Mouse (Mus musculus): ENCODE results near the gene Vmn1r84. TPM values are rescaled to one million over a fixed set of nuclear protein-coding genes. Genes with fewer than 3 reads are reported as not detected.

Gene Vmn1r84
- not detected for total RNA-seq (2021)
- long read RNA-seq, experiment 1 = 0 reads
- long read RNA-seq, experiment 2 = 0 reads

GRCm38 (mm10) chr7:12369173-12369572 lies at the start of gene Vmn1r84:
Gene Vmn1r84 (minus strand): TSS chr7:12369273.
- intact Hi-C loops (cut with DNase I) = no loop called here
- no peak for DNase-seq

GRCm38 (mm10) chr7:12329381-12329780 lies 39.7 kb downstream of the Vmn1r84 start, which contains the start of gene Vmn1r83:
Gene Vmn1r83 (minus strand): TSS chr7:12329481.
- DNase-seq = no peak
- intact Hi-C loops (cut with DNase I) = no loop called here

Small RNAs within 50 kb of the gene (microRNA-seq; reads per million reads assigned to microRNA genes)
- gene Gm23521 = 0 reads per million in 2 experiments

Other genes starting within 250 kb of the Vmn1r84 start
- gene Vmn1r78, start 219.0 kb downstream of the Vmn1r84 start, total RNA-seq (2021) = not detected
- gene Vmn1r79, start 198.0 kb downstream of the Vmn1r84 start, total RNA-seq (2021) = not detected
- gene Vmn1r80, start 180.0 kb downstream of the Vmn1r84 start, total RNA-seq (2021) = not detected
- not detected for gene Vmn1r81, start 101.0 kb downstream of the Vmn1r84 start, total RNA-seq (2021)
- gene Vmn1r82, start 68.8 kb downstream of the Vmn1r84 start, total RNA-seq (2021) = not detected
- gene Vmn1r83, start 39.8 kb downstream of the Vmn1r84 start, total RNA-seq (2021) = not detected
- 1 to 10 TPM; 2.0 to 2.2 TPM for gene Zfp551, start 53.5 kb upstream of the Vmn1r84 start, total RNA-seq (2021)
- gene Zfp606, start 109.0 kb upstream of the Vmn1r84 start, total RNA-seq (2021) = 10 to 100 TPM; 12.1 to 14.0 TPM
- gene 2900092C05Rik, start 143.2 kb upstream of the Vmn1r84 start, total RNA-seq (2021) = not detected
- gene Vmn2r53, start 239.5 kb upstream of the Vmn1r84 start, total RNA-seq (2021) = under 1 TPM; 0.02 TPM